Mouse (Mus musculus) urinary bladder, postnatal 4 days (tissue): ENCODE results near the gene Fbxl21.

ENCODE experiments used
- DNase-seq, 2 experiments: peaks; one replicate each; pipeline ENCODE4 v3.0.0; 2021 to 2022; ENCODE audit warnings: low spot score in 2 of 2

Fbxl21 gene

GRCm38 (mm10) chr13:56534931-56535330 lies 12.7 kb downstream of the Fbxl21 start:
- DNase-seq, result no peak

GRCm38 (mm10) chr13:56535570-56535969 lies 13.3 kb downstream of the Fbxl21 start:
- DNase-seq, result no peak

- peak in 1 of 2 experiments; percentile 56 for DNase-seq
Measured at GRCm38 (mm10) chr13:56537026-56537425, 14.8 kb downstream of the Fbxl21 start.

GRCm38 (mm10) chr13:56539846-56540245 lies 17.6 kb downstream of the Fbxl21 start:
- DNase-seq, result peak in 1 of 2 experiments; percentile 63

DNA sequence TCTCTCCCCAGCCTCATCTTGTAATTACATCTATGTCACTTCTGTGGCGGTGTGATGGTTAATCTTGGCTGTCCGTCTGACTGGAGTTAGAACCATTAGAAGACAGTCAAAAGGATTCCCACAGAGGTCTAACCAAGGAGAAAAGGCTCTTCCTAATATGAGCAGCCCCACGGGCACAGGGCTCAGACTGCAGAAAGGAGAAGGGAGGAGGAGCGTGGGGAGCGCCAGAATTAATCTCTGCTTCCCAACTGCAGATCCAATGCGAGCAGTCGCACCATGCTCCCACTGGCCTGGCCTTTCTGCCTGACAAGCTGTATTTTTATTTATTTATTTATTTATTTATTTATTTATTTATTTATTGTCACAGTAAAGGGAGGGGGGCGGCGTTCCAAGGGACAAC lies 21.5 kb downstream of the Fbxl21 start:
- peak in 1 of 2 experiments; percentile 52 for DNase-seq

DNA sequence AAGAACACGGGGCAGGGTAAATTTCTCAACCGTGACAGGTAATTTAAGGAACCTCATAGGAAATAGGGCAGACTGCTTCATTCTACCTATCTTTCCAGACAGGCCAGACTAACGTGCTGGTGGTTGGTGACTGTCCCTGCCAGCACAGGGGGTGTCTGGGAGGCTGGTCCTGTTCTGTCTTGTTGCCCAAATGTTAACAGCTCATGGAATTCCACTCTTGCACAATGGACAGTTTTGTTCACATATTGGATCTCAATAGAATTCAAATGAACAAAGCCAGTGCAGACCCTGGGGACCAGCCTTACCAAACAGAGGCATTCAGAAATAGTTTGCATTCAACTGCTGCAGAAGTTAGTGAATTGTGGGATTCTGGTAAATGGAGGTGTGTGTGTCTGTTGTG lies 22.7 kb downstream of the Fbxl21 start:
- DNase-seq, result no peak

- peak in 1 of 2 experiments; percentile 47 for DNase-seq
Measured at GRCm38 (mm10) chr13:56548401-56548800, 26.1 kb downstream of the Fbxl21 start, which contains the start of gene Lect2. TSS of gene Lect2 (minus strand) at chr13:56548502.

DNA sequence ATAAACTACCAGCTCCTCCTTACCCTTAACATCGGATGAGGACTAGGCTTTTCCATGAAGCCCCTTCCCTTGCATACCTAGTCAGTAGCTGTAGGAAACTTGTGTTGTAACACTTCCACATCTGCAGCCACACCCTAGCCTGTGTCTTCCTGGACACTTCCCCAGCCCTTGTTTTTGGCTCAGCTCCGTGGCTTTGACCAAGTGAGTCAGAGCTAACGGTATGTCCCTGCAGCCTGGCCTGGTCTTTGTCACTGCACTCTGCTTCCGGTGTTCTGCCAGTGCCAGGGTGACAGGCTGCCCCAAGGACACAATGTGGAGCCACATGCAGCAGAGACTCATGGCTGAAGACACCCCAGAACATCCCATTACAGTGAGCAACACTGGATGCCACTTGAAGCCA lies 27.1 kb downstream of the Fbxl21 start:
- DNase-seq, result peak in 1 of 2 experiments; percentile 56

GRCm38 (mm10) chr13:56550574-56550973 lies 28.3 kb downstream of the Fbxl21 start:
- DNase-seq, result peak in 1 of 2 experiments; percentile 22

GRCm38 (mm10) chr13:56551661-56552060 lies 29.4 kb downstream of the Fbxl21 start:
- DNase-seq, result no peak

GRCm38 (mm10) chr13:56553923-56554322 lies 31.7 kb downstream of the Fbxl21 start:
- DNase-seq, result no peak

DNA sequence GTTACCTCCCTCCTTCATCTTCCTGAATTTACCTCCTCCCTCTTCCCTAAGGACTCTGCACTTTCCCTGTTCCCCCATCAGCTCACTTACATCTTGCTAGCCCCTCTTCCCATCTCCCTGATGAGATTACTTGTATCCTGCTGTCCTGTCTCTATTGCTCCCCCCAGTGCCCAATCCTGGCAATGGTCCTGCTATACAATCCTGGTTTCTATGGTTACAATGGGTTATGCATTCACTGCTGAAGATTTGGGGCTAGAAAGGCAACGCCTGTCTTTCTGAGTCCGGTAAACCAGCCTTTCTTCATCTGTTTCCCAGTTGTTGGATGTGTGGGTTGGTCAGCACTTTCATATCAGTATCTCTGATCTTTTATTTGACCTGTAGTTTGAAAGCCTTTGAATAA lies 32.1 kb downstream of the Fbxl21 start:
- DNase-seq, result no peak

GRCm38 (mm10) chr13:56555957-56556356 lies 33.7 kb downstream of the Fbxl21 start:
- DNase-seq, result peak in 1 of 2 experiments; percentile 46

- DNase-seq, result no peak
Measured at GRCm38 (mm10) chr13:56556701-56557100, 34.4 kb downstream of the Fbxl21 start.

DNA sequence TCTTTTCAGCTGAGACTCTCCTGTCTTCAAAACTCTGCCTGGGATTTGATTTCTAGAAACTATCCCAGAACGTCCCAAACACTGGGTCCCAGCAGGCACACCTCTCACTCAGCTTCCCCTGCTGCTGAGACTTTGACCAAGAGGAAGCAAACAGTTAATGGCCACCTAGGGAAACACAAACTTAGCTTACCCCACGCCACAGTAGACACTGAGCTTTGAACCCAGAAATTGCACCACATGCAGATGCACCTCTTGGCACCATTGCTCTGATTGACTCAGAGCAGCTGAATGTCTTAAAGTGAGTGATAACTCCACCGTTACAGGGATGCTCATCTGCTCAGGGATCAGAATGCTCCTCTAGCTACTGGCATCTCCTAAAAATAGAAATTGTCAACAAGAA lies 36.5 kb downstream of the Fbxl21 start:
- DNase-seq, result no peak

DNA sequence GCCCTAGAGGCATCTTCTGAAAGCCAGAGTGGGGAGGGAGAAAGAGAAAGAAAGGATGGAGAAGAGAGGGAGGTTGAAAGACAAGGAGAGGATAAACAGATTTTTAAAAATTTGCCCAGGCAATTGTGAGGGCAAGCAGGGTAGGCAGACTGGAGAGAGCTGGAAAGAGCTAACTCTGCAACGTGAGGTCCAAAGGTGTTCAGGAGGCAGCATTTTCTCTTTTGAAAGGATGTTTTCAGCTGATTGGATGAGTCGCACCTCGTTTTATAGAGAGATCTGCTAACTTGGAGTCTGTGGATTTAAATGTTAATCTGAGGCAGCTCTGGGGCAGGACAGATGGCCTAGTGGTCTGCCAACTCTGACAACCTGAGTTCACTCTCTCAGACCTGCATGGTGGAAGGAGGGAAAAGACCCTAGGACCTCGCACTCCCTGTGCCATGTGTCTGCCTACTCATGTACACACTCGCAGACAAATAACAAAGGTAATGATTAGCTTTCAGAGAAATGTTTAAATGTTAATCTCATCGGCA lies 37.6 kb downstream of the Fbxl21 start:
- DNase-seq, result no peak

GRCm38 (mm10) chr13:56561129-56561528 lies 38.9 kb downstream of the Fbxl21 start:
- DNase-seq, result no peak

DNA sequence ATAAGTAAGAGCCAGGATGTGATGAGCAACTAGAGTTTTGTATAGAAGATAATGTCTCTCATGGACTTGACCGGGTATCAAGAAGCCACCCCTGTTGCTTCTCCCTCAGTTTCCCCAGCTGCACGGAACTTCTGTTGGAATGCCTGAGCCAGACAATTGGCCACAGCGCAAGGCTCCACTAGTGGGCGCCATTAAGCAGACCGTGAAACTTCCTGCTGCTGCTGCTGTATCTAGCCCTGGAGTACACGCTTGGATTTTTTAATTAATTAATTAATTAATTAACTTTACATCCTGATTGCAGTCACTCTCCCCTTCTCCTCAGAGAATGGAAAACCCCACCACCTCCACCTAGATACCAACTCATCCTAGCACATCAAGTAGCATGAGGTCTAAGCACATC lies 40.8 kb downstream of the Fbxl21 start:
- DNase-seq, result no peak

DNA sequence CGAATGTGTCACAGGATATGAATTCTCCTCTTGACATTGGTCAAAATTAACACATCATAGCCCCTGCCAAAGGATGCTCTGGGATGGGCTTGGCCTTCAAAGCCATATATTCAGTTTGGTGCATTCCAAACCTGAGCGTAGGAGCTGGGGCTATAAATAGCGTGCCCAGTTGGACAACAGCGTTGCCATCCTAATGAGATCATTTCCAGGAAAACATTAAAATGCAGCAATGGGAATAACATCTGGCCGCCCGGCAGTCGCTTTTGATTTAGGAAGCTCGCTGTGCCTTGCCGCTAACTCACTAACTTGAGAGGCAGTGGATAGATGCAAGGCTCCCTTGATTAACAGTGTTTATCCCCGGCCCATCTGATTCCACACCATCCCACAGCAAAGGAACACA lies 44.1 kb downstream of the Fbxl21 start:
- DNase-seq, result no peak

GRCm38 (mm10) chr13:56571645-56572044 lies 49.4 kb downstream of the Fbxl21 start:
- DNase-seq, result no peak

DNA sequence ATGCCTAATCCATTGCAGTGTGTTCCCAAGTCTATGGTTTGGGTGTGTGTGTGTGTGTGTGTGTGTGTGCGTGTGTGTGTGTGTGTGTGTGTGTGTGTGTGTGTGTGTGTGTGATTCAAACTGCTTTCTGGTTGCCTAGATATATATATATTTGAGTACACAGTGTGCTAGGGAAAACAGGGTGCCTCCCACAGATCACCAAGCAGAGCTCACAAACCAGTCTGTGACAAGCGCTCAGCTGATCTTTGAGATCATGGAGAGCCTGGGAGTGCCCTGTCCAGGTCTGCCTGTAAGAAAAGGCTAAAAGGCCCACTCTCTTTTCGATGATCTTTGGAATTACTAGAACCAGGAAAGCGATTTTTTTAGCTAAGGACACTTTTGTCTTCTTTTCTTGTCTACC lies 52.8 kb downstream of the Fbxl21 start:
- no peak for DNase-seq

- DNase-seq, result peak; percentile 71 to 80
Measured at GRCm38 (mm10) chr13:56575701-56576321, 53.5 kb downstream of the Fbxl21 start.

DNA sequence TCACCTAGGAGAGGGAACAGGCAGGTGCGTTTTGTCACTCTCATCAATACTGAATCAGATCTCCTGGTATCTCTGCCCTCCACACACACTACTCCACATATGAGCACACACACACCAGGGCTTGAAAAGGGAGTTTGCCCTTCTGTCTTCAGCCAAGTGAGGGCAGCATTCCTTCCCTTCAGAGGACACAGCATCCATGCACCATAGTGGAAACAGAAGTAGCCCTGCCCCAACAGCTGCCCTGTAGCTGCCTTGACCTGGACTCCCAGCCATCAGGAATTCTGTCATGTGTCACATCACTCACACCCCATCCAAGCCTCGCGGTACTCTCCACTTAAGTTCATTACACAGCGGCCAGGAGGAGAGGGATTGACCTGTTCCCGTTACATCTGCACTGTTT lies 55.8 kb downstream of the Fbxl21 start:
- DNase-seq, result no peak

DNA sequence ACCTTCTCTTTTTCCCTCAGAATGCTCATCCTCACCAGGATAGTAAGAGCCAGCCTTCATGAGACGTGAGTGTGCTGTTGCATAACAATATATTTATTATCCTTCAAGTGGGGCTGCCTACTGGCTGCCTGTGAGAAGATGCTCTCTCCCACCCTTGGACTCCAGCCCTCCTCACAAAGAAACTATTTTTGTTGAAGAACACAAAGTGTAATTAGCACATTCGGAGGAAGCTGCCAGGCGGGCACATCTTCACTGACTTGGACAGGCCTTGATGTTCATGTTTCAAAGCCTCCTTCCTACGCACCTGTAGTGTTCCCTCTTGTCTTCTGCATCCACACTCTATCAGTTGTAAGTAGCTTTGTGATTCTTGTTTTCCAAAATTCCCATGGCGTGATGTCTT lies 58.2 kb downstream of the Fbxl21 start:
- no peak for DNase-seq
